In the genomic region with DNA sequence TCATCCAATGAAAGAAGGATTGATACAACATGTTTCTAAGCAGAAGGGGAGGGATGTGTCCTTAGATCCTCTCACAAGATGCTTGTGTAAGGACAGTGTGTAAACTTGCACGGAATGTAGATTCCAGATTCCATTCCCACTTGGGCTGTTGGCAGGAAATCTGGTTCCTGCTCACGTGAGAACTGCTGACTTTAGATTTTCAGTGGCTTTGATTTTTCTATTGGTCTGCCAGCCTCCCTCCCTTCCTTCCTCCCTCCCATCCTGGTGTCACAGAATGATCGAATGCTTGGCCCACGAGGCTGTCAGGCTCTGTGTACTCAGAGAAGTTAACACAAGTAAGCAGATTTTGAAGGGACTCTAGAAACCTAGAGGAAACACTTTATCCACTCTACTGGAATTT, we compare ENCODE assay signal across 9 mouse cellular contexts. TPM values are rescaled to one million over a fixed set of nuclear protein-coding genes. Genes with fewer than 3 reads are reported as not detected.
DNase-seq lines count a peak whose midpoint lies in the region; ATAC-seq and TF ChIP-seq lines count a peak whose summit lies in the region.
"Had no signal": no experiment of that assay in that cellular context is flagged by ENCODE, and none has a peak within 500 bp of the region (broad histone marks: within the 10 kb centered on the region; RNA-seq: fewer than 3 reads in every experiment).

No protein-coding gene starts in this region.

- no peaks in the 10 kb centered on the region; the same call in 1 of the 2 replicates for H3K27me3 ChIP-seq in cerebellum, adult 2 months (ENCODE audit: control insufficient read depth, insufficient read depth, low read length)
- H3K27me3 ChIP-seq in hindbrain, embryonic 16.5 days (replicated peaks; ENCODE audit: control insufficient read depth, insufficient read depth, low read length) = no peaks in the 10 kb centered on the region
- H3K27me3 ChIP-seq in lung, embryonic 16.5 days (ENCODE audit: control insufficient read depth, insufficient read depth, low read depth, low read length) = no peaks in the 10 kb centered on the region
- H3K27me3 ChIP-seq: limb, embryonic 12.5 days had no signal

- no peak for DNase-seq in cerebellum, adult 2 months
- no peak for DNase-seq in cerebellum, adult 11 months
- DNase-seq in embryo, embryonic 10.5 days (ENCODE audit: low spot score) = peak; percentile 17
- no peak for DNase-seq in right cerebral cortex, postnatal 4 days
- DNase-seq in left cerebral cortex, adult 18-20 months (ENCODE audit: low spot score in 2 of 2) = no peak

- H3K9ac ChIP-seq in hindbrain, embryonic 16.5 days (ENCODE audit: low read depth, low read length) = no peak overlapping the region
- no peak overlapping the region for H3K9ac ChIP-seq in lung, embryonic 16.5 days (ENCODE audit: low read length)
- H3K9ac ChIP-seq: limb, embryonic 12.5 days had no signal

- H3K4me2 ChIP-seq in hindbrain, embryonic 16.5 days (ENCODE audit: low read length) = no peak overlapping the region
- H3K4me2 ChIP-seq in lung, embryonic 16.5 days (ENCODE audit: low read depth, low read length) = peak overlapping the region; percentile 23; the same call in 1 of the 2 replicates
- H3K4me2 ChIP-seq: limb, embryonic 12.5 days had no signal

- H3K36me3 ChIP-seq in hindbrain, embryonic 16.5 days (ENCODE audit: control insufficient read depth, insufficient read depth, low read length) = no peaks in the 10 kb centered on the region
- H3K36me3 ChIP-seq in lung, embryonic 16.5 days (ENCODE audit: control insufficient read depth, insufficient read depth, low read length) = no peaks in the 10 kb centered on the region
- H3K36me3 ChIP-seq: limb, embryonic 12.5 days had no signal

- H3K9me3 ChIP-seq in hindbrain, embryonic 16.5 days (ENCODE audit: control insufficient read depth, low read length) = no peaks in the 10 kb centered on the region
- H3K9me3 ChIP-seq in lung, embryonic 16.5 days (ENCODE audit: control insufficient read depth, low read length) = no peaks in the 10 kb centered on the region
- H3K9me3 ChIP-seq: limb, embryonic 12.5 days had no signal

- no peak for ATAC-seq in hindbrain, embryonic 16.5 days
- ATAC-seq in lung, embryonic 16.5 days (ENCODE audit: low read depth) = peak; percentile 83
- ATAC-seq in erythroid progenitor cell, adult 5-6 weeks (replicated peaks; ENCODE audit: low FRiP score, poor library complexity, severe bottlenecking) = no peak

- 39% methylated on average over 4 of the region's 4 CpGs for WGBS in cerebellum, adult 2 months
- 51% methylated on average over 4 of the region's 4 CpGs for WGBS in hindbrain, embryonic 16.5 days
- WGBS in lung, embryonic 16.5 days = 0% methylated on average over 4 of the region's 4 CpGs

- peak overlapping the region; percentile 21; the same call in 1 of the 2 replicates for H3K27ac ChIP-seq in cerebellum, adult 2 months (ENCODE audit: insufficient read depth, low read length)
- H3K27ac ChIP-seq in hindbrain, embryonic 16.5 days (ENCODE audit: low read depth, low read length) = peak overlapping the region; percentile 14; the same call in 1 of the 2 replicates
- peak overlapping the region; percentile 97 for H3K27ac ChIP-seq in lung, embryonic 16.5 days (ENCODE audit: low read length)
- H3K27ac ChIP-seq: limb, embryonic 12.5 days had no signal

- H3K4me1 ChIP-seq in cerebellum, adult 2 months (ENCODE audit: control insufficient read depth, insufficient read depth, low read length) = peaks cover 5% of the 10 kb centered on the region; the same call in 1 of the 2 replicates
- no peaks in the 10 kb centered on the region for H3K4me1 ChIP-seq in hindbrain, embryonic 16.5 days (ENCODE audit: control insufficient read depth, insufficient read depth, low read depth, low read length)
- peaks cover 30% of the 10 kb centered on the region for H3K4me1 ChIP-seq in lung, embryonic 16.5 days (replicated peaks; ENCODE audit: control insufficient read depth, insufficient read depth, low read length)

- no peak for TF ChIP-seq CTCF in cerebellum, adult 2 months (IDR thresholded peaks at IDR 0.05; ENCODE audit: borderline replicate concordance, insufficient read depth, low read depth, low read length)

- H3K4me3 ChIP-seq in cerebellum, adult 2 months (replicated peaks; ENCODE audit: insufficient read depth, low read depth, low read length) = no peak overlapping the region
- no peak overlapping the region for H3K4me3 ChIP-seq in hindbrain, embryonic 16.5 days (ENCODE audit: low read length)
- no peak overlapping the region for H3K4me3 ChIP-seq in lung, embryonic 16.5 days (ENCODE audit: low read length)
- H3K4me3 ChIP-seq: limb, embryonic 12.5 days had no signal

- TF ChIP-seq POLR2A in cerebellum, adult 2 months (IDR thresholded peaks at IDR 0.05; ENCODE audit: borderline replicate concordance, insufficient read depth, low read length) = no peak

RNA-seq across cellular contexts. Expression of a gene that starts 32.9 kb away (rescaled TPM):
- polyA plus RNA-seq in cerebellum, adult 2 months (2012; rRNA removed) = 323 and 380 TPM in 2 replicates
- 75.8 and 89.4 TPM in 2 replicates for polyA plus RNA-seq in hindbrain, embryonic 16.5 days (2015; fragmentation: Nextera tagmentation; extraction: Ambion mirVana)
- 93.3 and 96.3 TPM in 2 replicates for polyA plus RNA-seq in lung, embryonic 16.5 days (2015; fragmentation: Nextera tagmentation; extraction: Ambion mirVana)
- total RNA-seq in left cerebral cortex, adult 18-20 months (2021) = 100 to 1,000 TPM; 120 to 122 TPM
- total RNA-seq in erythroid progenitor cell, adult 5-6 weeks (2015; ENCODE audit: low replicate concordance) = 6.1 and 9.2 TPM in 2 replicates
- total RNA-seq in erythroid progenitor cell, adult 5-6 weeks (2017; ENCODE audit: low replicate concordance) = 5.9 and 11.7 TPM in 2 replicates

Comparison
In these comparisons a context has a peak if more than half of its experiments do, and no peak if none do; other contexts are left out.
1. H3K27ac ChIP-seq: peak in every context shown above with its lines; median percentile 97 in lung, embryonic 16.5 days; 21 in cerebellum, adult 2 months; 14 in hindbrain, embryonic 16.5 days.